Mouse (Mus musculus) thymus, postnatal 0 days (tissue): ENCODE measurements at regions not wholly inside any gene's neighbourhood (a gene's known extent, or its start where the extent isn't known, plus 50 kb on each side); places are given as distances from the start of the nearest gene placed in this dataset.

Source experiments
- DNase-seq: peaks from one replicate; pipeline ENCODE4 v3.0.0-alpha.2; 2015; ENCODE audit warnings: low spot score

DNA sequence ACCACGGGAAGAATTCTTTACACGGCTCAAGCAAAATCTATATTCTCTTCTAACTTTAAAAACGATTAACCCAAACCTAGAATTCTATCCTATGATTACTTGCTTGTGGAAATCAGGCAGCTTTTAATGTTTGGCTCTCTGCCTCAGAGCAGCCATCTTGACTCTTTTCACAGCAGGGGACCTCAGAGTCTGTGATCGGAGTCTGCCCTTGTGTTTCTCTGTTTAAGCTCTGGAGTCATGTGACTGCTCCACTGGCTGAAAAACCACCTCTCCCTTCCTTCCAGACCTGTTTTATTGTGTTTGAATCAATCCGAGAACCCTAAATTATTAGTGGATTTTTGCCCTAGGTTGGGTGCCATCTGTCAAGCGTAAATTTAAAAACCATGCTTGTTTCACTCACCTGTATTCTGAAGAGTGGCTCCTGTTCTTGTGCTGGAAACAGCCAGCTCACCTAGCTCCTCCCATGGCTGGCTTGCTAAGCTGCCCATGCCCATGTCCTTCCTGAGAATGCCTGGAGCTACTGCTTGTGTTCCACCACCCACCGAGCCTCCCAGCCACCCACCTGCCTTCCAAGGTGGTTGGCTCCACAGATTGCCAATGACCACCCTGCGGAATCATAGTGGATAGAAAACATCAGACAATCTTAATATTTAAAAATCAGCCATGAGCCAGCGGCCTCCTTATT, 62.6 kb downstream of the Perp start:
- DNase-seq: no peak

DNA sequence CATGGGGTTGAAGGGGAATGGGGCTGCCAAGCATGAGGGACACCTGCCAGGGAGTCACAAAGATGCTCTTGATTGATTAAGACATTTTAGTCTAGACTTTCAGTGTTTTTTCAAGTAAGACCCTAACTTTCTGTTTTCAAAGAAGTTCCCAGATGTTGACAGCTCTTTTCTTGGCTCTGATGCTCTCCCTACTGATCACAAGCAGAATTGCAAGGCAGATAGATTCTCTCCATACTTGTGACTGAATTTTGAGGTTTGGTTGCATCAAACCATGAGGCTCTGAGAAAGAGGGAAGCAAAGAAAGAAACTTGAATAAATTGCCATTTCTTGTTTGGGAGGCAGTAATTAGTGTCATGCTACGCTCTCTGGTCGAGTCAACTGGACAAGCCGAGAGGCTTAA, 64.5 kb downstream of the Perp start:
- DNase-seq: no peak

DNA sequence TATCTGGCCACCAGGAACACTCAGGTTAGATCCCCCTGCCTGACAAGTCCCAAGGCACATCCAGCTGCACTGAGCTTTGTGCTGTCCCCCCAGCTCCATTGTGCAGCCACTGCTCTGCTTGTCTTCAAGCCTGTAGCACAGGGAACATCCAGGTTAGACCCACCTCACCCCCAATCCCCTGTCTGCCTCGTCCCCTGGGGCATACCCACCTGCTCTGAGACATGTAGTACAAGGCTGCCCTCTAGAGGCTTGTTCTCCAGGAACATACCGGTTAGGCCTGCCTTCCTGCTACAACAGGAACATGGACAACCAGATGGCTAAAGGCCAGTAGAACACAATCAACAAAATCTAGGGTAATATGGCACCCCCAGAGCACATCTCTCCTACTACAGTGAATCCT, 66.1 kb downstream of the Perp start:
- DNase-seq: peak; percentile 77

DNA sequence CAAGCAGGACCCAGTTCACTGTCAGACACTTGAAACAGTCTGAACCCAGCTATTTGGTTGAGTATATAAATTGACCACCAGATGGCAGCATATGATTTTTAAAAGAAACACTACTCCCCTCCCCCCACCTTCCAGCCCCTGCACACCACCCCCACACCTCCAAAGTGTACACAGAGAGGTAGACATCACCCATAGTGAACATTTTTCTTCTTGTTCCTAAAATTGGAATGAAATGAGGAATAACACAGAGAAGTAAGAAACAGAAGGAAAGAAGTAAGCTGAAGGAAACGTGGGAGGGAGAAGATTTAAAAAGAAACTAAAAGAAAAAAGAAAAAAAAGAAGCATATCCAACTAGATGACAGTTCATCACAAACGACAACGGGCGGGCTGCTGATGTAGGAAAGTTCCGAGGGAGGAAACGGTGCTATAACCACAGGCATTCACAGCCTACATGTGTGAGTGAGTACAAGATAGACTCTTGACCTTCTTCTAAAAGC, 72.3 kb downstream of the Perp start:
- DNase-seq: peak; percentile 89

DNA sequence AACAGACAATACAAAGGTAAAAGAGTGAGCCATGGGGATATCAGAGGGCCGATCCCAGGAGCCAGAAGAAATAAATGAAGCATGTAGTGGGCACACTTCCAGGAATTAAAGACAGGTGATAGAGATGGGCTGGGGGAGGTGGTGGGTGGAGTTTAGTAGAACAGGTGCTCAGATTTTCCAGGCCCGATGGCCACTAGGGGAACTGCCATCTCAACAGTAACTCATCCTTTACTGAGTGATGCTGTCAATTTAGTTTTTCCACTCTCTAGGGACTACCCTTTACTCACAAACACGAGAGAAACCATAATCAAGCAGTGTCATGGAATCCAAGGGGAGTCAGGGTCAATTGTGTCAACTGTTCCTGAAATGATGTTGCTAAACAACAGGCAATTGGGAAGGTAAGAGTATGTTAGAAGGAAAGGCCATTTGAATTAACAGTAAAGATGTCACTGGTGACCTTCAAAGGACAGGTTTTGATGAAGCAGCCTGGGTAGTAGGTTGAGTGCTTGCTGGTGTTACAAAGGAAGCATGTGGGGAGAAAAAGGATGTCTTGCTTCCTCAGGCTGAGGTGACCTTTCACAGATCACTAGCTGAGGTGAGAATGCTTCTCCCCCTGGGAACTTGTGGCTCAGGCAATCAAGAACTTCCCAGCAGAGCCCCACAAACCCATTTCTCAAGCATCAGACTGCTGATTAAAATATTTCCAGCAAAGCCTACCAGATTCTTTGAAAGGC, 78.4 kb downstream of the Perp start:
- no peak for DNase-seq

DNA sequence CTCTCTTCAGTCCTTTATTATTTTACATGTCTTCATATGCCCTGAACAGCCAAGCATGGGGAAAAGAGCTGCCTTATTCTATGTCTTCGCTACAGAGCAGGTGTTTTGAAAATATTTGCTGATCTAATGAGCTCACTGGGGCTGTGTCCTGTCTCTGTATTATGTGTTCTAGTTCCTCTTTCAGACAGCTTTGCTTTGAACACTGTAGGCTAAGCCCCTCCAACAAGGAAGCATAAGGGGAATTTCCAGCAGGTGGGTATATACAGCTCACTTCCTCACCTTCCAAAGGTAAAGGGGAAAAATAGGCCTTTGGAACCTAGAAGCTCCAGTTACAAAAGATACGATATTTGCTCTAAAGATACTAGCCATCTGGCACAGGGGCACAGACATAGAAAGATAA, 83.0 kb downstream of the Perp start:
- DNase-seq: no peak

DNA sequence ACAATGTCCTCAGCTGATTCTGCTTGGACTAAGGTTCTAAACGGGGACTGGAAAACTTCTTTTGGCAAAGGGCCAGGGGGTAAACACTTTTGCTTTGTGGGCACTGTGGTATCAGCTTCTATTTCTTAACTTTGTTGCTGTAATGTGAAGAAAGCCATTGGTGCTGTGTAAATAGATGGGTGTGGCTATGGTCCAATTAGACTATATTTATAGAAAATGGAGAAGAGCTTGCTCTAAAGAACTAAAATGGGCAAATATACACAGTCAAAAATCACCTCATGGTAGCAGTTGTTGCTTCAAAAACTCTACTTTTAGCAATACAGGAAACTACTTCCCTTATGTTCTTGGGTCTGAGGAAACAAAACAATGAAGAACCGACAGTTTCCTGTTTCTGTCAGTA, 84.1 kb downstream of the Tnfaip3 start:
- DNase-seq: no peak

DNA sequence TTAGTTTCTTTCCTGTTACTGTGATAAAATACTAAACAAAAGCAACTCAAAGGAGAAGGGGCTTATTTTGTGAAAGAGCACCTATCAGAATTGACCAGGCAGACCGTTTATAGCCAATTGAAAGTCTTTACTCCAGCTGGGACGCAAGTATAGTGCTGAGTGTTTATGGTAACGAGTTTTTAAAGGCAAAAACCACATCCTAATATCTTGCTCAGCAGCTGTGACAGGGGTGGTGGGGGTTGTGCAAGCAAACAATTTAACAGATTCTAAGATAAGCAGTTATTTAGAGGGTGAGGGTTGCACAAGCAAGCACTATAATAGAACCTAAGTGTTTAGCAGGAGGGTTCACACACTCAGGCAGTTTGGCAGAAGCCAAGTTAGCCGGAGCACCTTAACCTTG, 74.0 kb downstream of the Tnfaip3 start:
- no peak for DNase-seq

DNA sequence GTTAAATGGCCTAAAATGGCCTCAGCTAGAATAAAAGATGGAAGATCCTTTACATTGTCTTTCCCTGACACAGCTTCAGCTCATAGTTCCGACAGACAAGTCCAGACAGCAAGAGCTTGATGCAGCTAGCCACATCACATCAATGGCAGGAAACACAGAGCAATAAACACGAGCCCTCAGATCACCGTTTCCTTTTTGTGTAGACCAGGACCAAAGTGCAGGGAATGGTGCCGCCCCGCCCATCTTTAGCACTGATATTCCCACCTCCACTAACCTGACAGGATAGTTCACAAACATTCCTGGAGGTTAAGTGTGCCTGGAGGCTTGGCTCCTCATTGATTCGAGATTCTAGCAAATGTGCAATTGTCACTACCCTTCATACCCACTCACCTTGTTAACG, 73.5 kb downstream of the Tnfaip3 start:
- DNase-seq: no peak

DNA sequence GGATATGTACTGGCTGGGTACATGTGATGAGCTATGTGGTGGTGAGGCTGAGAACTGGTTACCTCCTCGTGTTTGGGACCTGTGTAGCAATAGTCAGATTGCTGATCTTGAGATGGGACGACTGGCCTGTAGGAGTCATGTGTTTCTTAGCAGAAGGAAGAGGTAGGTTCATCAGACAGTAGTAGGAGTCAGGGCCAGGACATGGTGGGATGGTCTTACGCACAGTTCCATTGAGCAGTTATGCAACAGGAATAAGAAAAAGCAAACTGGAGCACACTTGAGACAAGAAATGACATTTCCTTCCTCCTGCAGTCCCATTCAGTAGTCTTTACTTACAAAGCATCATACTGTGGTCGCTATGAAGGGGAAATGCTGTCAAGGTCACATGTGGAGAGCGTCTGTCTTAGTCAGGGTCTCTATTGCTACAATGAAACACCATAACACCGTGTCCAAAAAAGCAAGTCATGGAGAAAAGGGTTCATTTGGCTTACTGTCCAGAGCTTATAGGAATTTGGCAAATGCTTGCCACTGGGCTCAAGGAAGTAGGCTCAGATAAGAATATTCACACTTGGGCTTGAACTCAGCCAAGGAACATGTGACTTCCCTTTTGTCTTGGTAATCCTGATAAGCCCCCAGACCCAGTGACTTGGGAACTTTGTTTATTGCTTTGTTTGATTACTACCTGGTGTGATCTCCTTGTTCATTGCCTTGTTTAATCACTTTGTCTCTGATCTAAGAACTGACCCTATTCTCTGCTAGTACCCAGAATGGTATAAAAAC, 72.0 kb downstream of the Tnfaip3 start:
- DNase-seq: no peak

DNA sequence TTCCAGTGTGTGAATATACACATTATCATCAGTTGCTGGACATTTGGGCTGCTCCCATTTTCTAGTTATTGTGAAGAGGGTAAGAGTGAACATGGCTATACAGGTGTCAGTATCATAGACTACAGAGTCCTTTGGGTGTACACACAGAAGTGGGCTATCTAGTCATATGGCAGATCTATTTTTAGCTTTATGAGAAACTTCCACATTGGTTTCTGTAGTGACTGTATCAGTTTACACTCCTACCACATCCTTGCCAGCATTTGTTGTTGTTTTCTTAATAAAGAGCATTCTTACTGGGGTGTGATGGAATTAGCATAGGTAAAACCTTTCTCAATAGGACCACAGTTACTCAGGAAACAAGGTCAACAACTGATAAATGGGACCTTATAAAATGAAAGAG, 68.7 kb downstream of the Tnfaip3 start:
- no peak for DNase-seq
